Mouse (Mus musculus) olfactory bulb, adult 2 months (tissue): ENCODE data around the gene Ap3d1.

Source experiments
- CTCF ChIP-seq: fragments of 200-500 bp; IDR thresholded peaks from 2 replicates; pipeline ENCODE4 v1.5.1; 2012; ENCODE audit warnings: low read depth, mild to moderate bottlenecking, low read length, moderate library complexity; ENCODE audit not compliant: insufficient read depth
- POLR2A ChIP-seq: fragments of 200-500 bp; IDR thresholded peaks from 2 replicates; pipeline ENCODE4 v1.6.1; 2012; ENCODE audit warnings: mild to moderate bottlenecking, low read depth, low read length, moderate library complexity; ENCODE audit not compliant: insufficient read depth

- TF ChIP-seq CTCF: no peak
- no peak for TF ChIP-seq POLR2A
These were observed 70.0 kb downstream of the Ap3d1 start for GRCm38 (mm10) chr10:80671936-80672690.
